Mouse (Mus musculus): ENCODE measurements around the gene Olfr1377. TPM values are rescaled to one million over a fixed set of nuclear protein-coding genes. Genes with fewer than 3 reads are reported as not detected.

Olfr1377 gene
- total and polyA plus RNA-seq, 3 experiments, result not detected

DNA sequence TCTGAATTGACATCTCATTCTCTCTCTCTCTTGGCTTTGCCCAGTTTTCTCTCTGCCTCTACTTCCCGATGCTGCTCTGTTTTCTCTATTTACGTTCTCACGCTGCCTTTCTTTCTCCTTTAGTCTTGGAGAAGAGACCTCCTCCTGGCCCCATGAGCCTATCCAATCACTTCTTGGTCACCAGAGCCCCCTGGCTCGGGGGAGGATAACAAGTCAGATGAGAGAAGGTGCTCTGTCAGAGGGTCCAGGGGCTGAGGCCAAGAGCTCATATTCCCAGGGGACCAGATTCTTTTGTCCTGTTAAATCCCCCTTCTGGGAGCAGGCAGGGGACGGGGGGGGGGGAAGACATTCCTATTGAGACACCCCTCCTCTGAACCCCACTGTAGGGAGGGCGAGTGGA, 28.1 kb upstream of the Olfr1377 start, which contains the start of gene Prop1 (continued):
- TF ChIP-seq TAL1 (IDR thresholded peaks at IDR 0.05; ENCODE audit: low read length) (no peak), POLR2A (IDR thresholded peaks at IDR 0.05; ENCODE audit: control insufficient read depth in 1 of 2, insufficient read depth in 1 of 2, low read depth in 1 of 2, low read length in 2 of 2, poor library complexity in 1 of 2) (no peak), MAFK (IDR thresholded peaks at IDR 0.05; ENCODE audit: borderline replicate concordance, low read depth, low read length) (no peak)

DNA sequence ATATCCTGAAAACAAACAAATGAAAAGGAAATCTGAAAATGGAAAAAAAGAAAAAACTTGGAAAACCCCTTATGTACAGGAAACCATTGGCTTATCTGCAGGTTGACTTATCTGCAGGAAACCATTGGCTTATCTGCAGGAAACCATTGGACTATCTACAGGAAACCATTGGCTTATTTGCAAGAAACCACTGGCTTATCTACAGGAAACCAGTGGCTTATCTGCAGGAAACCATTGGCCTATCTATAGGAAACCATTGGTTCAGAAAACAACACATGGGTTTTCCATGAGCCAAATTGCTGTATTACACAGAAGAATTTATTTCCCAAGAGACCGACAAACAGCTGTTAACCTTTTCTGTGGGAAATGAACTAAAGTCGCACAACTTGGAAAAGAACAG, 16.9 kb upstream of the Olfr1377 start:
- H3K9ac ChIP-seq (ENCODE audit: control insufficient read depth, low read depth, low read length, poor library complexity, severe bottlenecking), result no peak overlapping the region
- no peaks in the 10 kb centered on the region for H3K9me3 ChIP-seq (replicated peaks; ENCODE audit: insufficient read depth, low read length)
- TF ChIP-seq MAX (IDR thresholded peaks at IDR 0.05; ENCODE audit: low read length) (no peak), CHD2 (IDR thresholded peaks at IDR 0.05; ENCODE audit: low read length) (no peak), ETS1 (IDR thresholded peaks at IDR 0.05; ENCODE audit: low read depth, low read length) (no peak), NELFE (IDR thresholded peaks at IDR 0.05; ENCODE audit: low read depth, low read length) (no peak), ZKSCAN1 (IDR thresholded peaks at IDR 0.05; ENCODE audit: low read depth, low read length) (no peak), POLR2AphosphoS2 (IDR thresholded peaks at IDR 0.05; ENCODE audit: low read length) (no peak), GATA1 (IDR thresholded peaks at IDR 0.05; ENCODE audit: low read depth, low read length) (peak; percentile 75), GABPA (IDR thresholded peaks at IDR 0.05; ENCODE audit: low read depth, low read length) (no peak), TCF12 (IDR thresholded peaks at IDR 0.05; ENCODE audit: low read depth, low read length) (peak; percentile 35; the same call in 1 of the 2 replicates), EP300 (IDR thresholded peaks at IDR 0.05; ENCODE audit: low read depth in 1 of 2, low read length in 2 of 2) (peak; percentile 13 to 48; a peak in 1 of 4 replicates), TBP (IDR thresholded peaks at IDR 0.05; ENCODE audit: low read depth, low read length) (no peak)
- H3K4me1 ChIP-seq (ENCODE audit: control insufficient read depth in 1 of 2, insufficient read depth in 2 of 2, low read length in 2 of 2), result no peaks in the 10 kb centered on the region
- no peaks in the 10 kb centered on the region for H3K36me3 ChIP-seq (ENCODE audit: control insufficient read depth in 1 of 2, insufficient read depth in 2 of 2, low read length in 2 of 2)
- no peak overlapping the region for H3K4me3 ChIP-seq (ENCODE audit: control insufficient read depth in 1 of 2, insufficient read depth in 1 of 2, low read depth in 2 of 2, low read length in 2 of 2)
- no peak overlapping the region for H3K27ac ChIP-seq (ENCODE audit: control insufficient read depth, low read depth, low read length)
- no peaks in the 10 kb centered on the region for H3K27me3 ChIP-seq (ENCODE audit: control insufficient read depth in 1 of 2, insufficient read depth in 2 of 2, low read length in 2 of 2)
- peak; percentile 7 for DNase-seq (ENCODE audit: low read depth, low spot score)
- H3K79me2 ChIP-seq (ENCODE audit: control insufficient read depth, insufficient read depth, low read length, poor library complexity), result no peaks in the 10 kb centered on the region

DNA sequence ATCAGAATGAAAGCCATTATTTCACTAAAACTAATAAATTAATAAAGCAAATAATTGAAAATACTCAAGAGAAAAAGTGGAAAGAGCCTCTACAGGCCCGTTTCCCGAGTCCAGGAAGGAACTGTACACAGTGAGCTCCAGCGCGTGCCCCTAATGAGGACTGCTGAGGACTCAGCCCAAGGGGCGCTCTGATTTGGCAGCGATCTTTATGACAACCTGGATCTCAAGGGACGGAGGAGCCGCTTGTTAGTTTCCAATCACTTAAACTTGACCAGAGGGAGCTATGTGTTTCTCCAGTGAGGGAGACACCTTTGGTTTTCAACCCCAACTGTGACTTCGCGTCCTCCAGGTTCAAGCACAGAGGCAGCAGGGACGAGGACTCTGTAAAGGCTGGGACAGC, 15.5 kb upstream of the Olfr1377 start, which contains the start of gene Olfr1378:
Gene Olfr1378 (plus strand): TSS at position 301 of the 400 bp plus-strand sequence.
- Histone ChIP-seq H3K27me3 (ENCODE audit: control insufficient read depth in 1 of 2, insufficient read depth in 2 of 2, low read length in 2 of 2) (no peaks in the 10 kb centered on the region), H3K79me2 (ENCODE audit: control insufficient read depth, insufficient read depth, low read length, poor library complexity) (no peaks in the 10 kb centered on the region), H3K4me3 (ENCODE audit: control insufficient read depth in 1 of 2, insufficient read depth in 1 of 2, low read depth in 2 of 2, low read length in 2 of 2) (no peak within 1 kb of the TSS), H3K27ac (ENCODE audit: control insufficient read depth, low read depth, low read length) (no peak within 1 kb of the TSS), H3K36me3 (ENCODE audit: control insufficient read depth in 1 of 2, insufficient read depth in 2 of 2, low read length in 2 of 2) (no peaks in the 10 kb centered on the region), H3K9me3 (replicated peaks; ENCODE audit: insufficient read depth, low read length) (no peaks in the 10 kb centered on the region), H3K4me1 (ENCODE audit: control insufficient read depth in 1 of 2, insufficient read depth in 2 of 2, low read length in 2 of 2) (no peaks in the 10 kb centered on the region), H3K9ac (ENCODE audit: control insufficient read depth, low read depth, low read length, poor library complexity, severe bottlenecking) (no peak within 1 kb of the TSS)
- TF ChIP-seq MXI1 (IDR thresholded peaks at IDR 0.05; ENCODE audit: low read depth, low read length) (no peak), GABPA (IDR thresholded peaks at IDR 0.05; ENCODE audit: low read depth, low read length) (no peak), USF1 (IDR thresholded peaks at IDR 0.05; ENCODE audit: low read depth, low read length) (no peak), CHD2 (IDR thresholded peaks at IDR 0.05; ENCODE audit: low read length) (no peak), EP300 (IDR thresholded peaks at IDR 0.05; ENCODE audit: low read depth in 1 of 2, low read length in 2 of 2) (no peak), POLR2AphosphoS5 (IDR thresholded peaks at IDR 0.05; ENCODE audit: borderline replicate concordance, low read depth, low read length) (no peak), MAX (IDR thresholded peaks at IDR 0.05; ENCODE audit: low read length) (no peak), TAL1 (IDR thresholded peaks at IDR 0.05; ENCODE audit: low read length) (no peak), MEF2A (IDR thresholded peaks at IDR 0.05; ENCODE audit: extremely low read depth, insufficient replicate concordance, low read depth, low read length, poor library complexity, severe bottlenecking) (no peak), TCF12 (IDR thresholded peaks at IDR 0.05; ENCODE audit: low read depth, low read length) (no peak), KAT2A (conservative IDR thresholded peaks at IDR 0.05; ENCODE audit: low read depth, low read length) (no peak), GATA1 (IDR thresholded peaks at IDR 0.05; ENCODE audit: low read depth, low read length) (no peak), USF2 (IDR thresholded peaks at IDR 0.05; ENCODE audit: borderline replicate concordance in 1 of 2, insufficient read depth in 1 of 2, low read depth in 1 of 2, low read length in 2 of 2) (no peak), NELFE (IDR thresholded peaks at IDR 0.05; ENCODE audit: low read depth, low read length) (no peak)
- DNase-seq (ENCODE audit: low read depth, low spot score), result no peak

Data from MEL (cell line).